Mouse (Mus musculus): ENCODE measurements around the gene Arpc2.

- TF ChIP-seq CTCF (IDR thresholded peaks at IDR 0.05; ENCODE audit: control insufficient read depth, insufficient read depth, insufficient read length) (no peak), USF1 (IDR thresholded peaks at IDR 0.05; ENCODE audit: low read depth) (no peak), CEBPB (IDR thresholded peaks at IDR 0.05; ENCODE audit: low read depth) (no peak)
Measured at GRCm38 (mm10) chr1:74240832-74241231, 4.9 kb downstream of the Arpc2 start.
